Mouse (Mus musculus) spleen, postnatal 4 days (tissue): ENCODE results near the gene Gltpd2.
A peak's percentile ranks its signal among the peaks of the same experiment; 100 is the strongest.
"Not testable (repeated sequence)": the region's sequence is repeated elsewhere in the genome, so short reads cannot be mapped to it uniquely, and the experiment has no call there.

ENCODE experiments used
- DNase-seq, 2 experiments: peaks; one replicate each; pipeline ENCODE4 v3.0.0; 2022; ENCODE audit warnings: low spot score in 2 of 2

Gene Gltpd2

GRCm38 (mm10) chr11:70518923-70519322 lies at the start of gene Gltpd2:
Gltpd2 (plus strand) TSS chr11:70519196.
- no peak for DNase-seq

- no peak for DNase-seq
Measured at GRCm38 (mm10) chr11:70469764-70470163, 49.2 kb upstream of the Gltpd2 start.

- DNase-seq: no peak
Measured at GRCm38 (mm10) chr11:70472716-70473115, 46.3 kb upstream of the Gltpd2 start.

- DNase-seq: not testable (repeated sequence)
Measured at GRCm38 (mm10) chr11:70473291-70473690, 45.7 kb upstream of the Gltpd2 start.

GRCm38 (mm10) chr11:70474872-70475534 lies 44.0 kb upstream of the Gltpd2 start:
- DNase-seq: no peak

- DNase-seq: no peak
Measured at GRCm38 (mm10) chr11:70485498-70485897, 33.5 kb upstream of the Gltpd2 start.

GRCm38 (mm10) chr11:70487816-70488215 lies 31.2 kb upstream of the Gltpd2 start:
- no peak for DNase-seq

GRCm38 (mm10) chr11:70489138-70489537 lies 29.9 kb upstream of the Gltpd2 start:
- DNase-seq: no peak

GRCm38 (mm10) chr11:70489684-70490083 lies 29.3 kb upstream of the Gltpd2 start:
- DNase-seq: no peak

- DNase-seq: no peak
Measured at GRCm38 (mm10) chr11:70499566-70500475, 19.2 kb upstream of the Gltpd2 start.

GRCm38 (mm10) chr11:70500476-70500812 lies 18.6 kb upstream of the Gltpd2 start:
- no peak for DNase-seq

GRCm38 (mm10) chr11:70502018-70502417 lies 17.0 kb upstream of the Gltpd2 start:
- DNase-seq: no peak

- no peak for DNase-seq
Measured at GRCm38 (mm10) chr11:70504970-70505369, 14.0 kb upstream of the Gltpd2 start, which contains the start of gene Tm4sf5. Tm4sf5 (plus strand) TSS chr11:70505244.

GRCm38 (mm10) chr11:70506385-70506784 lies 12.6 kb upstream of the Gltpd2 start:
- DNase-seq: peak; percentile 68 to 82

GRCm38 (mm10) chr11:70506962-70507515 lies 12.0 kb upstream of the Gltpd2 start:
- no peak for DNase-seq

- peak; percentile 39 to 68 for DNase-seq
Measured at GRCm38 (mm10) chr11:70509753-70510564, 9.0 kb upstream of the Gltpd2 start.

GRCm38 (mm10) chr11:70511242-70511641 lies 7.8 kb upstream of the Gltpd2 start:
- no peak for DNase-seq

GRCm38 (mm10) chr11:70511825-70512224 lies 7.2 kb upstream of the Gltpd2 start:
- no peak for DNase-seq

- no peak for DNase-seq
Measured at GRCm38 (mm10) chr11:70512709-70513342, 6.2 kb upstream of the Gltpd2 start.

GRCm38 (mm10) chr11:70513520-70513919 lies 5.5 kb upstream of the Gltpd2 start:
- no peak for DNase-seq

GRCm38 (mm10) chr11:70514288-70514687 lies 4.7 kb upstream of the Gltpd2 start, which contains the start of gene Vmo1:
Vmo1 (minus strand) TSS chr11:70514616.
- DNase-seq: no peak
